Mouse (Mus musculus) brain, embryonic 18.5 days (tissue): ENCODE data around the gene Dlk1.
"Not testable (repeated sequence)": the region's sequence is repeated elsewhere in the genome, so short reads cannot be mapped to it uniquely, and the experiment has no call there.

ENCODE experiments used
- DNase-seq: peaks from one replicate; pipeline ENCODE4 v3.0.0-alpha.2; 2012; ENCODE audit warnings: low read depth, low spot score

Gene Dlk1

DNA sequence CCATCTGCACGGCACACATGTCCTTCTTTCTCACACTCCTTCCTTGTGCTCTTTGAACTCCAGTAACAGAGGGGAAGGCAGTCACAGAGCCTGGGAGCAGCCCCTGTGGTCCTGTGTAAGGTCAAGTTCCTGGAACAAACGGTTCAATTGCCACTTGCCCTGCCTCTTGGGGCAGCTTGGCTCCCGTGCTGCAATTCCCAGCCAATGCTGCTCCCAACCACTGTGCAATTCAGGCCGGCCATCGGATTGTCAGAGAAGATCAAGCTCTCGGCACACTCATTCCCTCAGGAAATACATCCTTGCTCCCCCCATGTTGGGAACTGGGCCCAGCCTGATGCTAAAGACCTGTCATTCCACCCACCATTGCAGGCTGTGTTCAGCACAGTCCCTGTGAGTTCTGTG lies 21.0 kb downstream of the Dlk1 start:
- DNase-seq = no peak

DNA sequence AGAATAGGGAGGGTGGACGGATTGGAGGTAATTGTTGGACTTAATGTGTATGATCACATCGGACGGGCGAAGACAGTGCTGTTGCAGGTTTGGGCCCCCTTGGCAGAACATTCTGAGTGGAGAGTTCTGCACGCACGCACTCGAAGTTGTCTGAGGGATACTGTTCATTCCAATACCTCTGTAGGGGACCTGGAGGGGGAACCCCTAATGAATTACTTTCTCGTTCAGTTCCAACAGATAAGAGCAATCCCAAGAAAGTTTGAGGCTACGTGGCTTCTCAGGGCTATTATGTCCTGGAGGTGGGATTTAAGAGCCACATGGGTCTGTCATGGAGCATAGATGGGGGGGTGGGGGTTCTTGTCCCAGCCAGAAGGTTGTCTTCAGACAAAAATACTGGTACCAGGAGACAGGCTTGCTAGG lies 21.6 kb downstream of the Dlk1 start:
- DNase-seq = no peak

DNA sequence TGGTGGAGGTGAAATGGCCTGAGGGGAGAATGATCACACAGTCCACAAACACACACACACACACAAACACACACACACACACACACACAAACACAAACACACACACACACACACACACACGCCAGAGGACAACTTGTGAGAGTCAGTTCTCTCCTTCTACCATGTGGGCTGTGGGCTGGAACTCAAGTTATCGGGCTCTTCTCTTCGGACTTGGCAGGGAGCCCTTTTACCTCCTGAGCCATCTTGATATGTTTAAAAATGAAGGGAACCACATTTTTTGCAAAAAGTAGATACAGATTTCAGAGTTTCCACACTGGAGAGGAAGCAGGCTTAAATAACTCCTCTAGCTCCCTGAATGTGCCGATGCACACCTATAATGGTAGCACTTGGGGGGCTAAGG lies 22.9 kb downstream of the Dlk1 start:
- DNase-seq = no peak

DNA sequence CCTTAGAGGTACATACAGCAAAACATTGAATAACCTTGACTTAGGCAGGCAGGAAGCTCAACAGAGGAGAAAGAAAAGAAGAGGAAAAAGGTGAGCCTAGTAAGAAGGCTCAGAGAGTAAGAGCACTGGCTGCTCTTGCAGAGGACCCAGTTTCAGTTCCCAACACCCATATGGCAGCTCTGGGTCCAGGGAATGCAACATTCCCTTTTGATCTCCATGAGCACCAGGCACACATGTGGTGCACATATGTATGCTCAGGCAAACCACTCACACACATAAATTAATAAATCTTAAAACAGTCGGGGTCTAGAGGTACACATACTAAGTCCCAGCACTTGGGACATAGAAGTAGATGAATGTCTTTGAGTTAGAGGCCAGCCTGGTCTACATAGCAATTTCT lies 33.9 kb downstream of the Dlk1 start:
- DNase-seq = not testable (repeated sequence)

DNA sequence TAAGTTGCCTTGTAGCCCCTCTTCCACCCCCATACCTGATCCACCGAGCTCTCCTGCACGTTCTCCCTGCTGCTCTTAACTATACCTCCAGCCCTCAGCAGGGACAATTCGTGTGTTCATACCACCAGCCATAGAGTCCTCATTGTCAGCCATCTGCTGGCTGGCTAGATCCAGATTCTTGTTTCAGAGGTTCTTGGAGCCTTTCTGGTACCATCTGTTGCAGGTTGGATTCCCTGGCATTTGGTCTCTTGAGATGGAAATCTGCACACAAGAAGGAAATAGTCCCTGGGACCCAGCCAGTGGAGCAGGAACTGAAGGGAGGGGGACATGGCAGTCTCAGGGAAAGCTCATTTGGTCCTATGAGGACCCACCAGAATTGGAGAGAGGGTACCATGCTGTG lies 39.1 kb downstream of the Dlk1 start:
- peak; percentile 39 for DNase-seq

DNA sequence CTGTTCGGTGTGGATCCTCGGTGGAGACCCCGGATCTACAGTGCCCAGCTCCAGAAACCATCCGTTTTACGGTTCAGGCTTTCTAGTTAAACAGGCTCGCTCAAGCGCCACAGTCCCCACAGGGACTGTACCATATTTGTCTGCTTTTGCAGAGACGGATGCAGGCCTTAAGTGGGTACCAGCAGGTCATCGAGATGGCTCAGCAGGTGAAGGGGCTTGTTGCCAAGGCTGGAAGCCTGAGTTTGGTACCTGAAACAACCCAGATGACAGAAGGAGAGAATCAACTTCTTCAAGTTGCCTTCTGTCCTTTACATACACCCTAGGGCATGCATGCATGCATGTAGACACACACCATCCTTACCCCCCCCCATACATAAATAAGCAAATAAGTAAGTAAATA lies 40.8 kb downstream of the Dlk1 start:
- DNase-seq = no peak

DNA sequence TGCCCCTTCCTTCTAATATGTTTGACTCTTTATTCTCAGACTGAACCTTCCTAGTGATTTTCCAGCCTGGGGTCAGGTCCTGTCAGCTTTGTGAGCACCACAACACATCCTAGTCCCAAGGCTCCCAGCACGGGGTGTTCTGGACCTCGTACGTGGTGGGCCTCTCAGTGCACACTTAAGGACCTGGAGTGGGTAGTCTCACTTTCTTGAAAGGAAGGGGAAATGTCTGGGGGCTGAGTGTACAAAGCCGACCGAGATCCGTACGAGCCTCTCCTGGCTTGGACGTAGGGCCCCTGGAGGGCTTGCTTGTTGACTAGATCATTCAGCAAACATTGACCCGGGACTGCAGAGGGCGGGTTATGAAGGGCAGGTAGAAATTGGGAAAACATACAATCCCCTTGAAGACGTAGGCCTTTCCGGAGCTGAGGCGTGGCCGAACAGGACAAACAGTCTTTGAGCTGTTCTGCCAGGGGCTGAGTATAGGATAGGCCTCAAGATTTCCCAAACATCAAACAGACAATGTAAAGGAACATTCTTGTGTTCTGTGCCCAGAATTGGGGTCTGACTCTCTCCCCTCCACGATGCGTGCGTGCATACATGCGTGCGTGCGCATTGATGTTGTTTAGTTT lies 42.5 kb downstream of the Dlk1 start:
- no peak for DNase-seq

DNA sequence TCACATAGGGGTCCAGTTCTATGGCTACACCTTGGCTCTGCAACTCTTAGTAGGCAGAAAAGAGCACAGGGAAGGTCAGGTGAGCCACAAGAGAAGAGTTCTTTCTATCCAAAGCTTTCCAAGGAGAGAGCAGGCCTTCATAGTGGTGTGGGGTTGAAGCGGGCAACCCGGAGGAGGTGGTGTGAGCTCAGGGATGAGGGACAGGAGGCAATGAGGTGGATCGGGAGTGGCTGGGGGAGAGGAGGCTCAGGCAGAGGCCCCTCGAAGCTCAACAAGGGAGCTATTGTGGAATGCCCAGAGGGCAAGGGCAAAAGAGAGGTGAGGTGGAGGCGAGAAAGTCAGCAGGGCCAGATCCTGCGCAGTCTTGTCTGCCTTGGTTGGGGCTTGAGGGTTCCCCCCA lies 43.8 kb downstream of the Dlk1 start:
- no peak for DNase-seq

DNA sequence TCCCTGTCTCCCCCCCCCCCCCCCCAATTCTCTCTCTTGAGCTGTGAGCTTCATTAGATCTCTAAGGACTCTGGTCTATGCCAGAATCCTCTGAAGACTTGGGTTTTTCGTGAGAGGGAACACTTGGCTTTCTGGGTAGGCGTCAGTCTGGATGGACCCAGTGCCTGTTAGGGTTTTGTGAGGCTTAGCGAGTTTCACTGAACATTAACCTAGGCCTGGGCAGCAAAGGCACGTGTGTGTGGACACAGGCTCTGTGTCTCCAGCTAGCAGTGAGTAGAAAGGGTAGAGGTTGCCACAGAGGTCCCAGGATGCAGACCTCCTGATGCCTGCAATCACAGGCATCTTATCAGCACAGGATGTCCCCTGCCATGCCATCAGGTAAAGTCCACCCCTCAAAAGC lies 48.4 kb downstream of the Dlk1 start:
- no peak for DNase-seq

DNA sequence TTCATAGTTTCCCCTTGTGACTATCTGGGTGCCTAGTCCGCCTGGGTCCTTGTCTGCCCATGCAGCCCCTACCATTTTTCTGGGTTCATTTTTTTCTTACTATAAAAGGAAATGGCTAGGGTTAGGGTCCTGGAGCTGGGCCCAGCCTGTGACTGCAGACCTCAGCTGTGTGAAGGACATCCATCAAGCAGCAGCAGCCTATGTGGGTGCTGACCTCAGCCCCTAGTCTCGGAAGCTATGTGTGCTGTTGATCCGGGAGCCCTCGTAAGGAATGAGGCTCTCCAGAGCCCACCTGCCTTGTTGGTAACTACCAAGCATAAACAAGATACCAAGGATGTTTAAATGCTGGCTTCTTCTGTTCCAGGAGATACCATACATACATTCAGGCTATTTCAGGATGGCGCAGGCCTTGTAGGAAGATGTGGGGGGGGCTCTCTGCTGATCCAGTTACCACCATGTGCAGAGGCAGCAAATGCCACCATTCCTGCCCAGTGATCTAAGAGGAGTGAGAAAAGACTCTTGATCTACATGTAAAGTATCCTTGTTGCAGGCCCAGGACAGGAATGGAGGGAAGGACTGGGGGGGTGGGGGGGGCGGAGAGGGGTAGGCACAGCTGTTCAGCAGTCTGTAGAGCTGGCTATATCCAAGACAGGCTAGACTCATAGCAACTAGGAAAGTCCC lies 49.9 kb downstream of the Dlk1 start:
- no peak for DNase-seq

DNA sequence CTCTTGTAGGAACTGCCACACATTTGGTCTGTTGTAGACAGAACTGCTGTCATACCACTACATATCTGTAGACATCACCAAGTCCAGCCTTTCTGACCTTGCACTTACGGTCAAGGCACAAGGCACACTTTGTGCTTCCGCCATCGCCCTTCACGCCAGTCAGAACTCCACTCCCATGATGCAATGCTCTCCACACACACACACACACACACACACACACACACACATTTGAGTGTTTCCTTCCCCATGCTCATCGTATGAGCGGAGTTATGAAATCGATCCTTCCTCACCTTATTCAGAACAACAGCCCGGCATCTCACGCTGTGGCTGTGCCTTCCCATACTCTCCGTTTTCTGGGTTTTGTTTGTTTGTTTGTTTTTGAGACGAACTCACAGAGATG lies 55.1 kb downstream of the Dlk1 start:
- DNase-seq = no peak

DNA sequence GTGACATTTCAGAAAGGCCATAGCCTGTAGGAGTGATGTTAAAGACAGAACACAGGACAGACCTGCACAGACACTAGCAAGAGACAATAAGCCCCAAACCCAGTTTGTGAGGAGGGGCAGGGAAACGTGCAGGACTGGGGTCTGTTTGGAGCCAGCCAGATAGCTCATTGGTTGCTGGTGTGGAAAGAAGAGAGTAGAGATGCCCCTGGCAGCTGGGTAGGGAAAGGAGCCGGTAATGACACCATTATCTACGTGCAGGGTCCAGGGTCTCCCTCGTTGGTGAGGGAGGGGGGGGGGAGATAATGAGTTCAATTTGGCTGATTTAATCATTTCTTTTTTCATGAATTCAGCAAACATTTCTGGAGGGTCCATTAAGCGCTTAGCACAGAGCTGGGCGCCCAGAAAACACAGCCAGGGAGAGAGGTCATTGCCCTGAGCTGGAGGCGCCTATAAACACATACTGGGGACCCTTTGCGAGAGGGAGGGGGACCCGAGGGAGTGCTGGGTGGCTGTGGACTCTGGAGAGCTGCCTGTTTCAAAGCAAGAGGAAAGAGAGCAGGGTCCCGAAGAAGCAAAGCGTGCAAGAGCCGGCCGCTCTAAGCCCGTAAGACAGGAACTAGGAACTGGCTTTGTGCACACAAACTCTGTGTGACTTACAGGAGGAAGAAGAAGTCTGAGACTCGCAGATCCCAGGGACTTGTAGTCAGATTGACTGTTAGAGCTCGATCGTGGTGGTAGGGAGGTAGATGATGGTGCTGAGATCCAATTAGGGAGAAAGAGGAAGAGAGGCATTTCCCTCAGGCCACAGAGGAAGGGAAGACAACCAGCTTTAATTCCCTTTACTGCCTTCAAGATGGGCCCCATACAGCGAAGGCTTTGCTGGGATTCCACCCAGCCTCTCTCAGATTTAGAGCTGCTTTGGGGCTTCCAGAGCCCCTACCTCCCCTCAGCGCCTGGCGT lies 56.2 kb downstream of the Dlk1 start:
- DNase-seq = no peak

DNA sequence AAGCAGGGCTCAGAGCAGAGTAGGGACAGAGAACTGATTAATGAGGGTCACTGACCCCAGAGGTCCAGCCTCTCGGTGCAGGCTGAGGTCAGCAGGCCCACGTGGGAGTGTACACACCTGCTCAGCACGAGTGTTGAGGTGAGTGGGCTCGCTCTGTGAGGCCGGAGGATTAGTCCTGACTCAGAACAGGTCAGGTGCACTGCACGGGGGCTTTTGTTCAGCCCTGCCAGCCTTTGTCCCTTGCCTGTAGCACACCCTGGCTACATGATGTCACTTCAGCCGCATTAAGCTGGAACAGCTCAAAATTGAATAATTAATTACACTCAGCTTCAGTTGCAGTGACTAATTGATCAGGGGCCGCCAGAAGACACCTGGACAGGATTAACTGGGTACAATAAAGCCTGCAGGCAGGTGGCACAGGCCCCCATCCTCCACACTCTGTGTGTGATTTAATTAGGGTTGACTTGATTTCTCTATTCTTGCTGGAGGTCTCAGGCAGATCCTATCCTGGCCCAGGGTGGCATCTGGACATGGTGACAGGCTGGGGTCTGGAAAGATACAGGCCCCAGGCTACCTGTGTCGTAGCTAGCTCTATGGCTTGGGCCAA lies 57.0 kb downstream of the Dlk1 start:
- DNase-seq = no peak

DNA sequence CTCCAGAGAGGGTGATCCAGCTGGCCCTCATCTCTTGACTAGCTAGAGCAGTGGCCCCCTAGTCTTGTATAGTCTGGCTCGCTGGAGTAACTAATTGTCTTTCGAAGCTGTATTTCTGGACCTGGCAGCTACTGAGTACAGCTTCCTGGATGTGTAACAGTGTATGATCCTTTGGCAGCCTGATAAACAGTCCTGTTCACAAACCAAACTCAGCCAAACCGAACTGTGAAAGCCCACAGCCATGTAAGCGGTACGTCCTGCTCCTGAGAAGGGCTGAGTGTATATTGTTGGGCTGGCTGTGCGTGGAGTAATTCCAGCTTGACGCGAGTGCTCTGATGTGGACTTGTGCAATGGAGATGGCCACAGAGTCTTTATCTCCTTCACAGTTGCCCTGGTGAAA lies 57.6 kb downstream of the Dlk1 start:
- DNase-seq = no peak

DNA sequence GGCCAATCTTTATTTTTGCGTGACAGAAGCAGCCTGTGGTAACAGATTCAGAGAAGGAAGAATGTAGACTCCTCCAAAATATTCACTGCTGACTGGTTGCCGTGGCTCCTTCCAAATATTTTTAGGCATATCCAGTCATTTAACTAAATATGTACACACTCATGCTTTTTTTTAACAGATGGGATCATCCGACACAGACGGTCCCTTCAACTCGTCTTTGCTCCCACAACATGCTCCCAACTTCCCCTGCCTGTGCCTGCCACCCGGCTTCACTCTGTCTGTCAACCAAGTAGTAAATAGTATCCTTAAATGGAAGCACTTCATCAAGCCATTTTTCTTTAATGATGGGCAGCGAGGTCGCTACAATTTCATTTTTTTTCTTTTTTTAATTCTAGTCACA lies 58.8 kb downstream of the Dlk1 start:
- peak; percentile 34 for DNase-seq

DNA sequence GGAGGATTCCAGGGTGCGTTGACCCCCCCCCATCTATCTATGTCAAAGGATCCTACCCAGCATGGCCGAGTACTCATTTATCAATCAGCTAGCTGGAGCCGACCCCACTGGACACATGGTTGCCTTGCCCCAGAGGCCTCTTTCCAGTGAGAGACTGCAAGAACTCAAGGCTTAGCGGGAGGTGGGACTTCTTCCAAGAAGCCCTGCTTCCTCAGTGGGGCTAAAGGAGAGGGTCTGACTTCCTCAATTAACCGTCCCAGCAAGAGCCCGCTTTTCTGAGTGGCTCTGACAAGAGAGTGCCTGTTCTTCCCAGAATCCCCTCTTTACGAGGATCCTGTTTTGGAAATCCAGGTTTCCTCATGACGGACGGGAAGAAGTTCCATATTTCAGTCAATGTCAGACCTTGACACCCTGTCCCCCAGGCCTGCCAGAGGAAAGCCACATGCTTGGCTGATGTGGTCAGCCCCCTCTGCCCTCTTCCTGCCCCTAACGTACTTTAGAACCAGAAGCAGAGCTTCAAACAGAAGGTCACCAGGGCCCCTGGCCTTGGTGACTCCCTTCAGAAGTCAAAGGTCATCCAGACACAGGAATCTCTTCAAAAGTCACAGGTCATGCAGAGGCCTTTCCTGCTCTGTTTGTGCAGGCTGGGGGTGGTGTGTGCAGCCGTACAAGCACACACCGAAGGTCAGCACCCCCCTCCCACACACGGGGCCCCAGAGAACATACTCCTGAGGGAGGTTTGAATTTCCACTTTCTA lies 59.7 kb downstream of the Dlk1 start:
- no peak for DNase-seq
